Mouse (Mus musculus): ENCODE results near the gene Gm10337. TPM values are rescaled to one million over a fixed set of nuclear protein-coding genes. Genes with fewer than 3 reads are reported as not detected.

Gene Gm10337
- not detected for polyA plus RNA-seq (2012; fragmentation: generic; extraction: Trizol)

DNA sequence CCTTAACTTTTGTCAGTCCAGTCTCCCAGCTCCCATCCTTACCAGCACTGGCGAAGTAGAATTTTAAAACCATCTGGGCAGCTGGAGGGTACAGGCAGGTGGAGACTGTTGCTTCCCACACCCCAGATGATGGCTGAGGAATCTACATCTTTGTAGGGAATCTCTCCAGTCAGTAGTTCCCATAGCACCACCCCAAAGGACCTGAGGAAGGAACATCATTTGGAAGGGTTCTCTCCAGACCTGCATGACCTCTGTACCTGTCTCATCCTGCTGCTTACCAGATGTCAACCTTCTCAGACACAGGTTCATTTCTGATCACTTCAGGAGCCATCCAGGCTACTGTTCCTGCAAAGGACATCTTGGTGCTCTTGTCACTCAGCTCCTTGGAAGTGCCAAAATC lies at the start of gene Gm10337:
Gene Gm10337, plus strand, starts transcription at position 276 of the 400 bp plus-strand sequence.
- no peaks in the 10 kb centered on the region for H3K79me2 ChIP-seq (ENCODE audit: control insufficient read depth, insufficient read depth)
- H3ac ChIP-seq (ENCODE audit: control insufficient read depth, insufficient read length) = no peak within 1 kb of the TSS
- no peak for TF ChIP-seq SRF (IDR thresholded peaks at IDR 0.05; ENCODE audit: control insufficient read depth, insufficient read length, low read depth)
- no peak for TF ChIP-seq TCF12 (IDR thresholded peaks at IDR 0.05; ENCODE audit: insufficient read depth, poor library complexity, severe bottlenecking)
- no peak for TF ChIP-seq MYOD1 (IDR thresholded peaks at IDR 0.05; ENCODE audit: control insufficient read depth in 1 of 3, insufficient read length in 2 of 3, low read depth in 2 of 3)
- no peak for TF ChIP-seq E2F4 (IDR thresholded peaks at IDR 0.05; ENCODE audit: insufficient read depth)
- no peak for TF ChIP-seq POLR2A (IDR thresholded peaks at IDR 0.05; ENCODE audit: insufficient read length, low read depth)
- no peak for TF ChIP-seq TCF3 (IDR thresholded peaks at IDR 0.05; ENCODE audit: insufficient read length, low read depth)
- TF ChIP-seq POLR2AphosphoS2 (IDR thresholded peaks at IDR 0.05; ENCODE audit: insufficient read length, low read depth) = no peak
- no peak for TF ChIP-seq REST (IDR thresholded peaks at IDR 0.05; ENCODE audit: insufficient read depth, insufficient read length)
- peaks cover 63% of the 10 kb centered on the region for H3K36me3 ChIP-seq (ENCODE audit: control insufficient read depth, insufficient read depth)
- no peak within 1 kb of the TSS for H3K4me2 ChIP-seq (ENCODE audit: low read depth)
- H3K27me3 ChIP-seq (ENCODE audit: control insufficient read depth, insufficient read depth, insufficient read length) = no peaks in the 10 kb centered on the region
- no peak within 1 kb of the TSS for H3K4me3 ChIP-seq

DNA sequence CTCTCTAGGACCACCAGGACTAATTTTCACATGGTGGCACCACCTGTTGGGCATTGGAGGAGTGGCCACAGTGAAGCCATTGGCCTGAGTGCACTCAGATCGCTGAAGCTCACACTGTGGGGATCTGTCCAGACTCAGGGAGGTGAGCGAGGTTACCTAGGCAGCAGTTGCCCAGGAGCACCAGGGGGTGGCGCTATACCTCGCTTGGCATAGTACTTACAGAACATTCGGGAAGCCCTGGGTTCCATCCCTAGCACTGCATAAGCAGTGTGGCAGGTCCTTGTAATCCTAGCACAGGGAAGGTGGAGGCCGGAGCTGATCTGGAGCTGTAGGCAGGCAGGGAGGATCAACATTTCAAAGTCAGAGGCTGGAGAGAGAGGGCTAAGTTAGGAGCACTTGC lies 47.5 kb upstream of the Gm10337 start:
- H3K36me3 ChIP-seq (ENCODE audit: control insufficient read depth, insufficient read depth) = no peaks in the 10 kb centered on the region

DNA sequence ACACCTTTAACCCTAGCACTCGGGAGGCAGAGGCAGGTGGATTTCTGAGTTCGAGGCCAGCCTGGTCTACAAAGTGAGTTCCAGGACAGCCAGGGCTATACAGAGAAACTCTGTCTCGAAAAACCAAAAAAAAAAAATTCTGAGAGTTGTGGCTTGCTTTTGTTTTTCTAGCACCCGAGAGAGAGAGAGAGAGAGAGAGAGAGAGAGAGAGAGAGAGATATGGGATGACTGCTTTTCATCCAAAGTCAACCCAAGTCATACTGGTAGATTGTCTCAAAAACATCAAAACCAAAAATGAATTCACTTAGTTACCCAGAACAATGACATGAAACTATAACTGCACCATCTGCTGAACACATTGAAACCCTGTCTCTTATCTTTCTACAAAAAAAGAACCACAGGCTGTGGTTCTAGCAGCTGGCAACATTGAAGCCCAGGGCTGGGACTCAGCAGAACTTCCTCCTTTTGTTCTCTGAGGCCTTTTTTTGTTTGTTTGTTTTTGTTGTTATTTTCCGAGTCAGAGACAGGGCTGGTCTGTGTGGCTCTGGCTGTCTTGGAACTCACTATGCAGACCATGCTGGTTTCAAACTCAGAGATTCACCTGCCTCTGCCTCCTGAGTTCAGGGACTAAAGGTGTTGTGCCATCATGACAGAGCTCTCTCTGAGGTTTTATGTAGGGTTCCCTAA lies 45.3 kb upstream of the Gm10337 start:
- no peak for TF ChIP-seq TCF3 (IDR thresholded peaks at IDR 0.05; ENCODE audit: insufficient read length, low read depth)

More for the DNA sequence above, 47.5 kb upstream of the Gm10337 start:
- TF ChIP-seq TCF3 (IDR thresholded peaks at IDR 0.05; ENCODE audit: insufficient read length, low read depth) (no peak), POLR2AphosphoS2 (IDR thresholded peaks at IDR 0.05; ENCODE audit: insufficient read length, low read depth) (no peak), MYOG (IDR thresholded peaks at IDR 0.05; ENCODE audit: control insufficient read depth in 1 of 3, insufficient read depth in 1 of 3, insufficient read length in 2 of 3, low read depth in 2 of 3) (no peak), TCF12 (IDR thresholded peaks at IDR 0.05; ENCODE audit: insufficient read depth, poor library complexity, severe bottlenecking) (no peak), REST (IDR thresholded peaks at IDR 0.05; ENCODE audit: insufficient read depth, insufficient read length) (no peak)
- Histone ChIP-seq H3K27me3 (ENCODE audit: control insufficient read depth, insufficient read depth, insufficient read length) (no peaks in the 10 kb centered on the region), H3K4me3 (no peak overlapping the region), H3ac (ENCODE audit: control insufficient read depth, insufficient read length) (no peak overlapping the region), H3K79me2 (ENCODE audit: control insufficient read depth, insufficient read depth) (peaks cover 14% of the 10 kb centered on the region), H3K4me2 (ENCODE audit: low read depth) (no peak overlapping the region)

DNA sequence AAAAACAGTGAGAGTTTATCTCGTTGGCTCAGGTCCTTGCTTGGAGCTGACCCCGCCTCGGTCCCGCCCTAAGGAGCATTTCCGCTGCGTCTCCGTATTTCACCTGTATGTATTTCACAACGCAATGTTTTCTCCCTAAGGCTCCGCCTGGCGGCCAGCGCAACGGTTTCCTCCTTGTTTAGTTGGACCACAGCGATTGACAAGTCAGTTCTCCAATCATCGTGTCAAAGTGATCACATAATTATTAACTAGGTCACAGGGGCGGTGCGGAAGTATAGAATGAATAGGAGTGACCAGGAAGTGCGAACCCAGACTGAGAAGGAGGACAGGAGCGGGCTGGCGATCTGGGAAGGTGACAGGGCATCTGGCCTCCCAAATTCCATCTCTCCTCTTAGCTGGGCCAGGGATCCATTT lies 44.6 kb upstream of the Gm10337 start, which contains the start of gene Prr13:
Gene Prr13, plus strand, starts transcription at position 125 of the 414 bp plus-strand sequence.
- Histone ChIP-seq H3K79me2 (ENCODE audit: control insufficient read depth, insufficient read depth) (peaks cover 14% of the 10 kb centered on the region), H3K4me2 (ENCODE audit: low read depth) (peak within 1 kb of the TSS; percentile 93), H3K36me3 (ENCODE audit: control insufficient read depth, insufficient read depth) (peaks cover 13% of the 10 kb centered on the region), H3K27me3 (ENCODE audit: control insufficient read depth, insufficient read depth, insufficient read length) (no peaks in the 10 kb centered on the region), H3K4me3 (peak within 1 kb of the TSS; percentile 65), H3ac (ENCODE audit: control insufficient read depth, insufficient read length) (no peak within 1 kb of the TSS)
- TF ChIP-seq MAX (IDR thresholded peaks at IDR 0.05; ENCODE audit: low read depth) (no peak), POLR2A (IDR thresholded peaks at IDR 0.05; ENCODE audit: insufficient read length, low read depth) (peak; percentile 80), MYOG (IDR thresholded peaks at IDR 0.05; ENCODE audit: control insufficient read depth in 1 of 3, insufficient read depth in 1 of 3, insufficient read length in 2 of 3, low read depth in 2 of 3) (no peak), TCF3 (IDR thresholded peaks at IDR 0.05; ENCODE audit: insufficient read length, low read depth) (no peak), E2F4 (IDR thresholded peaks at IDR 0.05; ENCODE audit: insufficient read depth) (no peak), REST (IDR thresholded peaks at IDR 0.05; ENCODE audit: insufficient read depth, insufficient read length) (no peak), USF1 (IDR thresholded peaks at IDR 0.05; ENCODE audit: low read depth) (peak; percentile 40), TCF12 (IDR thresholded peaks at IDR 0.05; ENCODE audit: insufficient read depth, poor library complexity, severe bottlenecking) (no peak), CEBPB (IDR thresholded peaks at IDR 0.05; ENCODE audit: insufficient read depth, poor library complexity, severe bottlenecking) (peak; percentile 89), SRF (IDR thresholded peaks at IDR 0.05; ENCODE audit: control insufficient read depth, insufficient read length, low read depth) (no peak), POLR2AphosphoS2 (IDR thresholded peaks at IDR 0.05; ENCODE audit: insufficient read length, low read depth) (peak; percentile 86), MYOD1 (IDR thresholded peaks at IDR 0.05; ENCODE audit: control insufficient read depth in 1 of 3, insufficient read length in 2 of 3, low read depth in 2 of 3) (no peak)

More for the DNA sequence above, 45.3 kb upstream of the Gm10337 start:
- peaks cover 14% of the 10 kb centered on the region for H3K79me2 ChIP-seq (ENCODE audit: control insufficient read depth, insufficient read depth)
- peak overlapping the region; percentile 93 for H3K4me2 ChIP-seq (ENCODE audit: low read depth)
- H3K4me3 ChIP-seq = peak overlapping the region; percentile 65
- peaks cover 8% of the 10 kb centered on the region for H3K36me3 ChIP-seq (ENCODE audit: control insufficient read depth, insufficient read depth)
- H3K27me3 ChIP-seq (ENCODE audit: control insufficient read depth, insufficient read depth, insufficient read length) = no peaks in the 10 kb centered on the region
- H3ac ChIP-seq (ENCODE audit: control insufficient read depth, insufficient read length) = no peak overlapping the region

DNA sequence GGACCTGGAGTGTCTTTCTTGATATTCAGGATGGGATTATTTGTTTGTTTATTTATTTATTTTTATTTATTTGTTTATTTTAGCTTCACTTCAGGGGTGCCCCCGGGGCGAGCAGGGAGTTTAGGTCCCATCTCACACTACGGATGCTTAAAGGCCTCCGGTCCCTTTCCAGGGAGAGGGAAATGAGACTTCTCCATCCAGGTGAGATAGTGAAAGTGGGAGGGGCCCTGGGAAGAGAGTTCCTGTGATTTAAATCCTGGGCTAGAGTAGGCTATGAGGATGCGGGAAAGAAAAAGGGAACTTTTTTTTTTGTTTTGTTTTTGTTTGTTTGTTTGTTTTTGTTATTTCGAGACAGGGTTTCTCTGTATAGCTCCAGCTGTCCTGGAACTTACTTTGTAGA lies 44.1 kb upstream of the Gm10337 start:
- peaks cover 13% of the 10 kb centered on the region for H3K36me3 ChIP-seq (ENCODE audit: control insufficient read depth, insufficient read depth)
- H3ac ChIP-seq (ENCODE audit: control insufficient read depth, insufficient read length) = no peak overlapping the region
- H3K4me3 ChIP-seq = peak overlapping the region; percentile 65
- TF ChIP-seq REST (IDR thresholded peaks at IDR 0.05; ENCODE audit: insufficient read depth, insufficient read length) (no peak), MYOG (IDR thresholded peaks at IDR 0.05; ENCODE audit: control insufficient read depth in 1 of 3, insufficient read depth in 1 of 3, insufficient read length in 2 of 3, low read depth in 2 of 3) (no peak), POLR2AphosphoS2 (IDR thresholded peaks at IDR 0.05; ENCODE audit: insufficient read length, low read depth) (no peak), E2F4 (IDR thresholded peaks at IDR 0.05; ENCODE audit: insufficient read depth) (no peak), POLR2A (IDR thresholded peaks at IDR 0.05; ENCODE audit: insufficient read length, low read depth) (no peak)
- peak overlapping the region; percentile 93 for H3K4me2 ChIP-seq (ENCODE audit: low read depth)
- no peaks in the 10 kb centered on the region for H3K27me3 ChIP-seq (ENCODE audit: control insufficient read depth, insufficient read depth, insufficient read length)
- peaks cover 14% of the 10 kb centered on the region for H3K79me2 ChIP-seq (ENCODE audit: control insufficient read depth, insufficient read depth)
